Mouse (Mus musculus) layer of hippocampus, adult 8-10 months (tissue): ENCODE results near the gene Slc12a5. TPM values are rescaled to one million over a fixed set of nuclear protein-coding genes. Genes with fewer than 3 reads are reported as not detected.

ENCODE experiments used
- DNase-seq, 2 experiments: peaks; one replicate each; pipeline ENCODE4 v3.0.0; 2022; ENCODE audit warnings: low spot score in 2 of 2
- total RNA-seq, 4 experiments: library from RNA; stranded (reverse); gene quantifications; 2 replicates each; pipeline ENCODE4 v1.2.4; 2022

Gene Slc12a5
- total RNA-seq, 4 experiments from 2014 or later = 370 to 437 (median 422) TPM

- no peak for DNase-seq
Observed at GRCm38 (mm10) chr2:164947506-164947905, 13.1 kb upstream of the Slc12a5 start.

- no peak for DNase-seq
Observed at GRCm38 (mm10) chr2:164947930-164948329, 12.7 kb upstream of the Slc12a5 start.

GRCm38 (mm10) chr2:164948962-164949361 is 11.6 kb upstream of the Slc12a5 start:
- DNase-seq = no peak

- no peak for DNase-seq
Observed at GRCm38 (mm10) chr2:164950501-164950900, 10.1 kb upstream of the Slc12a5 start.

GRCm38 (mm10) chr2:164951745-164952144 is 8.9 kb upstream of the Slc12a5 start:
- DNase-seq = no peak

- no peak for DNase-seq
Observed at GRCm38 (mm10) chr2:164952448-164952847, 8.2 kb upstream of the Slc12a5 start.

- DNase-seq = peak in 1 of 2 experiments; percentile 70
Observed at GRCm38 (mm10) chr2:164953224-164953623, 7.4 kb upstream of the Slc12a5 start.

- DNase-seq = no peak
Observed at GRCm38 (mm10) chr2:164955725-164956124, 4.9 kb upstream of the Slc12a5 start.

- DNase-seq = no peak
Observed at GRCm38 (mm10) chr2:164956195-164956594, 4.4 kb upstream of the Slc12a5 start.

- no peak for DNase-seq
Observed at GRCm38 (mm10) chr2:164957548-164958315, 2.9 kb upstream of the Slc12a5 start.

- DNase-seq = peak; percentile 54 to 70
Observed at GRCm38 (mm10) chr2:164961506-164962182, 1.0 kb downstream of the Slc12a5 start.

- no peak for DNase-seq
Observed at GRCm38 (mm10) chr2:164962183-164962580, 1.6 kb downstream of the Slc12a5 start.

GRCm38 (mm10) chr2:164964242-164964894 is 3.8 kb downstream of the Slc12a5 start:
- peak; percentile 58 to 69 for DNase-seq

- DNase-seq = no peak
Observed at GRCm38 (mm10) chr2:164964981-164965380, 4.4 kb downstream of the Slc12a5 start.

GRCm38 (mm10) chr2:164966381-164966780 is 5.8 kb downstream of the Slc12a5 start:
- no peak for DNase-seq

- no peak for DNase-seq
Observed at GRCm38 (mm10) chr2:164967193-164967592, 6.6 kb downstream of the Slc12a5 start.

GRCm38 (mm10) chr2:164967761-164968440 is 7.3 kb downstream of the Slc12a5 start:
- peak in 1 of 2 experiments; percentile 73 for DNase-seq

- no peak for DNase-seq
Observed at GRCm38 (mm10) chr2:164968451-164968851, 7.8 kb downstream of the Slc12a5 start.

- peak in 1 of 2 experiments; percentile 45 for DNase-seq
Observed at GRCm38 (mm10) chr2:164969348-164969781, 8.8 kb downstream of the Slc12a5 start.

GRCm38 (mm10) chr2:164970631-164971196 is 10.1 kb downstream of the Slc12a5 start:
- DNase-seq = peak in 1 of 2 experiments; percentile 73

GRCm38 (mm10) chr2:164972646-164973045 is 12.0 kb downstream of the Slc12a5 start:
- no peak for DNase-seq
